Mouse (Mus musculus): ENCODE measurements around the gene Lrrc18. TPM values are rescaled to one million over a fixed set of nuclear protein-coding genes. Genes with fewer than 3 reads are reported as not detected.
A peak's percentile ranks its signal among the peaks of the same experiment; 100 is the strongest.

Gene Lrrc18
- 0.58 and 0.75 TPM in 2 replicates for polyA plus RNA-seq (2012; rRNA removed)

DNA sequence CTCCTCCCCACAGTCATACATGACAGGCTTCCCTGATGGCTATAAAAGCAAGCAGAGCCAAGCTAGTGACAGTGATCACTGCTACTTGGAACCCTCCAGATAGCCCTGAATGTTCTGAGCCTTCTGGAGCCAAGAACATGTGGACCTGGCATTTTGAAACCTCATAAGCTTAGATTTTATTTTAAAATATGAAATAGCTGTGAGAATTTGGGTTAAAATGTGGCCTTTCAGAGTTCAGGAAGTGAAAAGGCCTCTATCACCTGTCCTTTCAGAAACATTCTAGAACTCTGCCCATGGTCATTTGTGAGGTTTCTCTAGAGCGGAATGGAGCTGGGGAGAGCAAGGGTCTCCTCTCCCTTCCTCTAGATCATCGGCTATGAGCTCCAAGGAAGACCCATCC, at the start of gene Lrrc18:
Lrrc18 (plus strand) TSS at position 301 of the 400 bp plus-strand sequence.
- DNase-seq (ENCODE audit: low spot score), result no peak

DNA sequence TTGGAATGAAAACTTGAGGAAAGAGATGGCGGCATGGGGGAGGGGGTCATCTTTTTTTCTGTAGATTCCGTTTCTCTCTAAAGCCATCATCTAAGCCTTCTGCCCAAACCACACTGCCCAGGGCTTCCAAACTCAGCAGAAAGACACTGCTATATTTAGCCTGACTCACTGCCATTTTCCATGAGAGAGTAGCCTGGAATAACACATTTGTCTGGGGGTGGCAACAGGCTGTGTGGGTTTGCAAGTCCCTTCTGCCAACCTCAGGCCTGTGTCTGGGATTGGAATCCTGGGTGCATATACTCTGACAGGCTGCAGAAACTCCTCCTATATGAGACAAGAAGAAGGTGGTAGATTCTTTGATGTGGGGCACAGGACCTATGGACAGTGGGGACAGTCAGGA, 43.7 kb upstream of the Lrrc18 start:
- DNase-seq (ENCODE audit: low spot score), result no peak

GRCm38 (mm10) chr14:32950312-32951301, 40.6 kb upstream of the Lrrc18 start:
- DNase-seq (ENCODE audit: low spot score), result no peak

DNA sequence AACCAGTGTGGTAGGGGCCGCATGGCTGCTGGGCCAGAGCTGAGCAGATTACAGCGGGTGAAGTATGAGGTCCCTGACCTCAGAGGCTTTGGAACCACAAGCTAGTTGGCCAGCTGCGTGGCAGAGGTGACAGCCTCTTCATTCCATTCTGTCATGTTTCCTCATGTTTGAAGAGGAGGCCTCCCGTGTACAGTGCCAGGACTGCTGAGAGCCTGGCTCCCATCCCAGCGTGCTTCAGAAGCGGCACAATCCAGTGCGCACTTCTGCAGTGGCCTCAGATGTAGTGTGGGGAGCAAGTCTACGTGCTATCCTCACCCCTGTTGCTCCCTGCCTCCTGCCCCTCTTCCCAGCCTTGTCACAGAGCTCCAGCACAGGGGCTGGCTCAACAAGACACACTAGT, 34.7 kb upstream of the Lrrc18 start:
- DNase-seq (ENCODE audit: low spot score), result no peak

DNA sequence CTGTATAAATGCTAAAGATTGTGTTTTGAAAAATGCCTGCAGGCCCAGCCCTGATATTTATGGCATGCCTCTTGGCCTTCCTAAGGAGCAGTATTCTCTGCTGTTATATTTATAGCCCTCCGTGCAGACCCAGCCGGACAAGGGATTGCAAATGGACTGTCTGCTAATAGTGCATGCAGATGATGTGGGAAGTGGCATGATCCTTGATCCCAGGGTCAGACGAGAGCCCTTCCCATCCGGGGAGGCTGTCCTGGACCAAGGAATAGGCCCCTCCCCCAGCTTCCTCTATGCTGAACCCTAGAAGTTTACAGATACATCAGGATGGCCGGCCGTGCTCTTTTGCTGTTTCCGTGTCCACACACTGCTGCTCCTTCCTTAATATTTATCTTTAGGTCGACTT, 32.5 kb upstream of the Lrrc18 start:
- DNase-seq (ENCODE audit: low spot score), result no peak

DNA sequence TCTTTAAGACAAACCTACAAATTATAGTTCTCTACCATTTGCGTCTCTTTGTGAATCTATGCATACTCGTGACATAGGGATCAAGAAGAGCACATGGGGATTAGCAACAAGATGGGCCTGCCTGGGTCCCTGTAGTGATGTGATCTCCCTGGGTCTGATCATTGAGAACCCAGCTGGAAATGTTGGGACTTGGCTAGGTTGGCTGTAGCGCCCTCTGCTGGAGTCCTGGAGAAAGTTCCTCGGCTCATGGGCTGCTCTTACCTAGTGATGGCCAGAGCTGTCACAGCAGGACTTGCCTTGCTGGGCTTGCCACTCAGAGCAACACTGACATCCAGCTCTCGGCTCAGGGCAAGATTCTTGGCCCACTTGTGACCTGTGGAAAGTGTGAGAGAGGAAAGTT, 30.7 kb upstream of the Lrrc18 start:
- DNase-seq (ENCODE audit: low spot score), result peak; percentile 32

- DNase-seq (ENCODE audit: low spot score), result no peak
Observed at GRCm38 (mm10) chr14:32964742-32965141, 26.4 kb upstream of the Lrrc18 start.

GRCm38 (mm10) chr14:32970700-32971099, 20.5 kb upstream of the Lrrc18 start:
- DNase-seq (ENCODE audit: low spot score), result no peak

GRCm38 (mm10) chr14:32984176-32984738, 6.9 kb upstream of the Lrrc18 start:
- no peak for DNase-seq (ENCODE audit: low spot score)

DNA sequence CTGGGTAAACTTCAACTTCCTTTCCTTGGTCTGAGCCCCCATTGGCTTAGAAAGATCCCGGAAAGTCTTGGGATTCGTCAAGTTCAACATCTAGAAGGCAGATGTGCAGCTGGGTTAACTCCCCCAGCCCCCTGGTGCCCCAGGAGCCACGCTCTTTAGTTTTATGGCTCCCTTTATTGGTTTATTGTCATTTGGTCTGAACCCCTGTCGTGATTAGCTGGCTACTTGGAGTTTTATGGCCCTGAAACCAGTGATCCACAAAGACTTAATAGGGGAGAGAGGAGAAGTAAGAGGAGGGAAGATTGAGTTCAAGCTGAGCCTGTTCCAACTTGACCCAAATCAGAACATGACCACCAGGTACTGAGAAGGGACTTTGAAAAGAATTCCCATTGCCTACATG, 4.5 kb upstream of the Lrrc18 start:
- DNase-seq (ENCODE audit: low spot score), result no peak

DNA sequence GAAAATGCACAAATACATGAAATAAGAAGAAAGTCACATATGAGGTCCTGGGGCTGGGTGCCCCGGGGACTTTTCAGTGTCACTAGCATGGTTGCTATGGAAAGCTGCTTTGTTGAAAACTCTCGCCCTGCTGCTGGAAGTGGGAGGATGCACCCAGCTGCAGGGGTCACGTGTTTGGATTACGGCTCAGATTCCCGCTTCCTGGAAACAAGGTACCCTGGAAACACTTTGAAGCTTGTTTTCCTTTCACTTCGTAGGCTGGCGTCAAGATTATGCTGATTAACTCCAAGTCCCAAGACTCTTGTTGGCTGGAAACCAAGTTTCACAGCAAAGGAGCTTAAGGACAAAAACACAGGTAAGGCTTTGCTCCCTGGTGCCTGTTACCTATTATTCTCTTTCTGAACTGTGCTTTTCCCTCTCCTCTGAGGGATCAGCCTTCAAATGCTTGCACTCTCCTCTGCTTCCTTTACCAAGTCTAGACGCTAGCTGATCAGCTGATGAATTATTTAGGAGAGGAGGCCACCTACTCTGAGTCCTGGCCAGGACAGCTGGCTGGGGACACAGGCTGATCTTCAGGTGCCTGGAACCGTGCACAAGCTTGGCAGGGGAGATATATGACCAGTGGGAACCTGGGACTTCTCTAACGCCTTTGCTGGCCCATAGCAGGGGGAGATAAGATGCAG, 3.9 kb downstream of the Lrrc18 start:
- DNase-seq (ENCODE audit: low spot score), result no peak

GRCm38 (mm10) chr14:32999511-32999910, 8.3 kb downstream of the Lrrc18 start:
- DNase-seq (ENCODE audit: low spot score), result no peak

- no peak for DNase-seq (ENCODE audit: low spot score)
Observed at GRCm38 (mm10) chr14:33000112-33000979, 9.2 kb downstream of the Lrrc18 start.

GRCm38 (mm10) chr14:33005114-33005513, 13.9 kb downstream of the Lrrc18 start:
- DNase-seq (ENCODE audit: low spot score), result no peak

DNA sequence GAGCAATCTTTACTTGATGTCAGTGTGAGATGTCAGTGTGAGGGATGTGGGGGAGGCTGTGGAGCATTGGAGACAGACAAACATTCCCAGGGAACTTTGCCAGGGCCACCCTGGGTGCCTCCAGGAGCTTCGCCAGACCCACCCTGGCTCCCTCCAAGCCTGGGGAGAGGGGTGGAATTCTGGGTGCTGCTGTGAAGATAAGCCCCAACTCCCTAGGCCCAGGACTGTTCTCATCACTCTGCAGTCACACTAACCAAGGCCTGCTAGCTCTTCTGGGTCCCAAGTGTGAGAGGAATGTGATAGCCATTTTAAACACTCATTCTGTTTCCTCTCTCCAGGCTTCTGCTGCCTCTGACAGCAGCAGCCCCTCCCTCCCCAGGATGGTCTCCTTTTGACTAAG, 16.5 kb downstream of the Lrrc18 start:
- no peak for DNase-seq (ENCODE audit: low spot score)

DNA sequence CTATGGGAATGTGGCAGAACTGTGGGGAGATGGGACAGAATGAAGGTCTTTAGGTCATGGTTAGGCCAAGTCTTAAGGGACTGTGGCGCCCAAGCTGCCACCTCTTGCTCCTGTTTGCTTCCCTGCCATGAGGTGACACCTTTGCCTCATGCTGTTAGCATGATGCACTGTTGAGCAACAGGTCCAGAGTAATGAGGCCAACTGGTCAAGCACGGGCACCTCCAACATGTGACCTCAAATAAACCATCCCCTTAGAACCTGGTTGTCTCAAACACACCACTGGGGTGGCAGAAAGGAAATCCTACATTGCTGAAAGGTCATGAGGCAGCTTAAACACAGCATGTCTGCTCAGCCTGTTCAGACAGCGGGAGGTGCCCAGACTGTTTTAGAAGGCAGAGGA, 27.9 kb downstream of the Lrrc18 start:
- no peak for DNase-seq (ENCODE audit: low spot score)

GRCm38 (mm10) chr14:33019606-33020005, 28.4 kb downstream of the Lrrc18 start:
- no peak for DNase-seq (ENCODE audit: low spot score)

- DNase-seq (ENCODE audit: low spot score), result no peak
Observed at GRCm38 (mm10) chr14:33030849-33031248, 39.7 kb downstream of the Lrrc18 start.

DNA sequence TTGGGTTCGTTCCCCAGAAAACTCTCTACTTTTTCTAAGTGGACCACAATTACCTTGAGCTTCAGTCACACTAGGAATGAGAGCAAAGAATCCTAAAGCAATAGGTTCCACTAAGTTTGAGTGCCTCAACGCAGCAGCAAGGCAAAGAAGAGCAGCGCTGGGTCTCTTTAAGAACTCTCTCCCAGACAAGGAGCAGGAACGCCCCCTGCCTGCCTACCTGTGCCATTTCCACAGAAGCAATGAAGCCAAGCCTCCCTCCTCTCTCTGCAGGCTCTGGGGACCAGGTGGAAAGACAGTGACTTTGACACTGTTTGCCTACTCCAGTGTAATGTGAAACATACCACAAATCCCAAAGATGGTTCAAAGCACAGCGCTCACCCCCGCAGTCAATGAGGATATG, 42.2 kb downstream of the Lrrc18 start:
- DNase-seq (ENCODE audit: low spot score), result no peak

GRCm38 (mm10) chr14:33035386-33035785, 44.2 kb downstream of the Lrrc18 start:
- DNase-seq (ENCODE audit: low spot score), result no peak

GRCm38 (mm10) chr14:33036811-33037210, 45.6 kb downstream of the Lrrc18 start:
- DNase-seq (ENCODE audit: low spot score), result no peak

GRCm38 (mm10) chr14:33045217-33045616, 54.0 kb downstream of the Lrrc18 start:
- no peak for DNase-seq (ENCODE audit: low spot score)

All from urinary bladder, adult 2 months (tissue).